Mouse (Mus musculus) spleen, adult 2 months (tissue): ENCODE measurements around the gene Dock8.

Experiments used
- CTCF ChIP-seq: fragments of 200-500 bp; IDR thresholded peaks from 2 replicates; pipeline ENCODE4 v1.5.1; 2011; ENCODE audit warnings: mild to moderate bottlenecking, inconsistent platforms; ENCODE audit not compliant: insufficient read depth, insufficient read length, insufficient replicate concordance; ENCODE audit errors: extremely low read depth
- POLR2A ChIP-seq: fragments of 200-500 bp; IDR thresholded peaks from 2 replicates; pipeline ENCODE4 v1.6.1; 2011; ENCODE audit warnings: low read depth, low read length, inconsistent platforms

- TF ChIP-seq POLR2A (no peak), CTCF (no peak)
Measured at GRCm38 (mm10) chr19:24966941-24967340, 32.4 kb upstream of the Dock8 start.
